10 mouse cellular contexts compared by ENCODE assay signal in genomic region chr6:92625923-92626322, GRCm38 (mm10).
DNase-seq lines count a peak whose midpoint lies in the region.
"Had no signal": no experiment of that assay in that cellular context is flagged by ENCODE, and none has a peak within 500 bp of the region (broad histone marks: within the 10 kb centered on the region; RNA-seq: fewer than 3 reads in every experiment).

No protein-coding gene starts in this region.

- peak; percentile 85 to 91 for DNase-seq in cerebellum, postnatal 10 days
- DNase-seq in cerebellum, adult 9-10 months: no peak
- DNase-seq in left cerebral cortex, postnatal 4 days: peak; percentile 77
- DNase-seq in left cerebral cortex, adult 8-10 months (ENCODE audit: low spot score in 2 of 2): no peak
- peak; percentile 28 to 37 for DNase-seq in cerebellum, postnatal 25 days
- peak; percentile 30 to 32 for DNase-seq in heart, postnatal 14 days
- no peak for DNase-seq in right cerebral cortex, adult 2 months (ENCODE audit: low spot score in 2 of 2)
- no peak for DNase-seq in kidney, postnatal 4 days
- DNase-seq: gastrocnemius, postnatal 14 days; thymus, postnatal 4 days had no signal

- intact Hi-C loops in left cerebral cortex, postnatal 4 days (cut with DNase I): no loop called here
- intact Hi-C loops in heart, postnatal 14 days (cut with DNase I): no loop called here

Comparison
In these comparisons a context has a peak if more than half of its experiments do, and no peak if none do; other contexts are left out.
1. DNase-seq: peak in cerebellum, postnatal 10 days (2 of 2), left cerebral cortex, postnatal 4 days (single experiment), cerebellum, postnatal 25 days (2 of 2) and heart, postnatal 14 days (2 of 2); none in cerebellum, adult 9-10 months (single experiment), left cerebral cortex, adult 8-10 months (0 of 2), right cerebral cortex, adult 2 months (0 of 2) and kidney, postnatal 4 days (0 of 2).